Mouse (Mus musculus) ovary, postnatal 14 days (tissue): ENCODE results near the gene Auts2.

ENCODE experiments used
- DNase-seq: peaks from one replicate; pipeline ENCODE4 v3.0.0; 2022; ENCODE audit warnings: low spot score

Auts2 gene

DNA sequence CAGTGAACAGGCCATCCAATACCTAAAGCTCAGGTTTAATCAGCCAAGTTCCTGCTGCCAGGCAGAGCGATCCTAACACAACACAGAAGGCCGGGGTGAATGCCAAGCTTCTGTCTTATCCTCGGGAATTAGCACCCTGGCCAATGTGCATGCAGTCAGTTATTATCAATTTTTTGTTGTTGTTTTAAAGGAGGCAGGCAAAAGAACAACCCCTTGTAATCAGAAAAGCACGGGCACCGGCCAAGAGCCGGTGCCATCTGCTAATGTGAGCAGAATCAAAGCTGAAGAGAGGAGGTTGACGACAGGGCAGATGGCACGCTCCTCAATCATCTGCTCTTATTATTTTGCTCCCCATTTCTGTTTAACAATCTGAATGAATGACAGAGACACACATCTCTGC is 373.1 kb downstream of the Auts2 start:
- no peak for DNase-seq

DNA sequence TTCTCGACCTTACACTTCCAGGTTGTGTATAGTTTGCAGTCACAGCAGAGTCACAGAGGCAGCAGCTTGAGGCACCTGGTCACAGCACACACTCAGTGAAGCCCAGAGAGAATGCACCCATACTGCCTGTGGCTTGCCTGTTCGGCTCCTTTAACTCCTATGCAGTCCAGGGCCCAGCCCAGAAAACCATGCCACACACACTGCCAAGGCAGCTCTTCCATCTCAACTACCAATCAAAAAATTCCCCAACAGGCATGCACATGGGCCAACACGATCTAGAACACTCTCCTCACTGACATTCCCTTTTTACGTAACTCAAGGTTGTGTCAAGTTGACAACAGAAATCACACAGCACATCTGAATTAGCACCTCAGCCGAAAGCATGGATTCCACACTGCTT is 374.3 kb downstream of the Auts2 start:
- DNase-seq: no peak

DNA sequence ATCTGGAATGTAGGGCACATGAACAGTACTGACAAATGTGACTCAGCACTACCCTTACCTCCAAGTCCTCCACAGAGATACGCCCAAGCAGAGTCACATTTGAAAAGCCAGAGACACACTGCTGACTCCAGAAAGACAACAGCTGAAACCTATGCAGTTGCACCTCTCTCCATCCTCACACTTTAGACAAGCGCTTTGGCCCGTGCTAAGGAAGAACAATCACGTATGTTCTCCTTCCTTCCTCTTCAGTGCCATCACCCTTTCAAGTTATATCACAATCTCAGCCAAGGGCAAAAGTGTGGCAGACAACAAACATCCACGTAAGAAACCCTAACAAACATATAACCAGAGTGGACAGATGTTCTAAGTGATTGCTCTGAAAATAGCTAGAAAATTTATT is 374.9 kb downstream of the Auts2 start:
- no peak for DNase-seq

DNA sequence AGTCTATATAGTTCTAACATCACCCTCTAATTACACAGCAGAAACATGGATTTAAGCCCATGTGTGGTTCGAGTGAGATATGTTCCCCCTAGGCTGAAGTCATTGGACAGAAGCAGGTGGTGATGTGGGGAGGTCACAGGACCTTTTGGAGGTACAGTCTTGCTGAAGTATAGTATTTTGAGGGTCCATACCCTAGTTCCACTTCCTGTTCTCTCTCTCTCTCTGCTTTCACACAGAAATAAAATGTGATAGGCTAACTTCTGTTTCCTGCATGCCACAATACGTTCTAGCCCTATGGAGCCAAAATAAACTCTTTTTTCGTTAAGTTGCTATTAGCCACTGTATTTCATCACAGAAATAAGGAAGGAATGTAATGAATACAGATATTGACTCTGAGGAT is 376.6 kb downstream of the Auts2 start:
- DNase-seq: no peak

DNA sequence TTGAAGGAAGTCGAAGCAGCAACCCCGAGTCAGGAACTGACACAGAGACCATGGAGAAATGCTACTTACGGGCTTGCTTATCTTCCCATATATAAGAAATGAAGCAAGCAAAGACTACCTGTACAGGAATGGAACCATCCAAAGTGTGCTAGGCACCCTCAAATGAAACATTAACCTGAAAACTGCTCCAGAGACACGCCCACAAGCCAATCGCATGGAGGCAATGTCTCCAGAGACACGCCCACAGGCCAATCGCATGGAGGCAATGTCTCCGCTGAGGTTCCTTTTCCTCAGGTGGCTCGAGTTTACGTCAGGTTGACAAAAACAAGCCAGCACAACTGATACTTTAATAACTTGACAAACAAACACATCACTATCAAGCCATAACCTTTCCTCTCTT is 379.2 kb downstream of the Auts2 start:
- no peak for DNase-seq

DNA sequence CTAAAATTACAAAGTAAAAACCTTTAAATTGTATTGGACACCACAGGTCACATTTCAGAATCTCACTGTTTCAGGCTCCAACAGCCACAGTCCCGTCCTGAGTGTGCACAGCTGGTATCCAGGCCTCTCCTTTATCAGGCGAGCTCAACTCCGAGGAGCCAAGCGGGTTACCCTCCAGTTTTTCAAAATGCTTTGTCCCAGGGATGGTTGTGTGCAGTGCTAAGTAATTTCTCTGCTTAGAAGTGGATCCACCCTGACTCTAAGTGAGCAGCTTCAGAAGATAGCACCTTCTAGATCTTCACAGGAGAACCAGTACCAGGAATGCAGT is 381.0 kb downstream of the Auts2 start:
- DNase-seq: no peak

DNA sequence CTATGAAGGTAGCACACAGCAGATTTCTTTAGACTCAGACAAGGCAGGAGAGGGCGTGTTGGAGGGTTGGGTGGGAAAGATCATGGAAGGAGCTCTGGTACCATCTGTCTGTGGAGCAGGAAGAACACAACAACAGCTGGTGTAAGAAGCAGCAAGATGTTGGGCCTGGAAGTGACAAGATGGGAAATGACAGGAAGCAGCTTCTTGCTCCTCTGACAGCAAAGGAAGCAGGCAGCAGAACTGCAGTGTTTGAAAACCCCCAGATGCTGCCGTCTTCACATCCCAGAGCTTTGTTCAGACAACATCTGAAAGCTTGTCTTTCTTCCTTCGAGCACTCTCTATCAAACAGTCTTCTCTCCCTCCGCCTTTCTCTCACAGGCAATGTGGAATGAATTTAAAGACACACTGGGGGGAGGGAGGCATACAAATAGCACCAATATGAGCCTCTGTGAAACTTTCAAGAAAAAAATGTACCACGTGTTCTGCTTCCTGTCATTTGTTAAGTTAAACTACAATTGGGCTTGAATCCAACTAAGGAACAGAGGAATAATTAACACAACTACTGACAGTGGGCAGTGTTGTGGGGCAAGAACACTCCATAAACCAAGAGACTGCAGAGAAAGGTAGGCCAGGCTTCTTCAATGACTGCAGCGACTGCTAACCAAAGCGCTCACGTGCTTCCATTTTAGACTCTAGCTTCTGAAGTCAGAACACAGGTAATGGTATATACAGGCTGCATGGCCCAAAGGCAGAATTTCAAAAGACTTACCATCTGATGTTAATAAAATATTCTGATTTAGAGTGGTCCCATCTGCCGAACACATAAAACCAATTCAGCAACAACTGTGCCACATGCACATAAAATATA is 381.6 kb downstream of the Auts2 start:
- no peak for DNase-seq

DNA sequence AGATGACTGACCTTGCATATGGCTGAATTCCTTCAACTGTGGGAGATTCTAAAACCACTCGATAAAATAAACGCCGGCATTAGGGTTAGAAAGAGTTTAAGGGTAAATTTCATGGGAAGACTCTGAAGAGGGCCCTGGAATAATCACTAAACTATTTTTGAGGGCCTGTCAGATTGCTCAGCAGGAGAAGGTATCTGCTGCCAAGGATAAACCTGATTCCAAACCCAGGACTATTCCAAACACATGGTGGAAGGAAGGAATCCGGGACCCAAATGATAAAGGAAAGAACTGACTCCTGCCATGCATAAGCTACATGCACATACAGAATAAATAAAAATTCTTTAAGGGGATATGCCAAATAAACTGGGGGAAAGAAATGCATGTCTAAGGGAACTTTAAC is 399.0 kb downstream of the Auts2 start:
- no peak for DNase-seq

DNA sequence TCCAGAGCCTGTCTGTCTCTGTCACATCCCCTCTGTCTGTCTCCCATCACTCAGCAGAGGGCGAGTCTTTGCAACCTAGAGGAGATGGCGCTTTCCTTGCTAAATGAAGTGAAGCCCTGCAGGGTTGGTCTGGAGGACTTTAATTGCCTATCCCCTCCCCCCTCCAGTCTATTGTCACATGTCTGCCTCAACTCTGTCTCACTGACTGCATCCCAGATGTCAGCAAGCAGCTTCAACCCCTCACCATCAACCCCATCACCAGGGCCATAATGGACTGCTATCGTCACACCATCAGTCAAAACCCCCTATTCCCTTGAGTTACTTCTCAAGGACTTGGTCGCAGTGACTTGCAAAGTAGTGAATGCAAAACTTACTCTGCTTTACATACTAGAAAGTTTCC is 402.3 kb downstream of the Auts2 start:
- DNase-seq: no peak

DNA sequence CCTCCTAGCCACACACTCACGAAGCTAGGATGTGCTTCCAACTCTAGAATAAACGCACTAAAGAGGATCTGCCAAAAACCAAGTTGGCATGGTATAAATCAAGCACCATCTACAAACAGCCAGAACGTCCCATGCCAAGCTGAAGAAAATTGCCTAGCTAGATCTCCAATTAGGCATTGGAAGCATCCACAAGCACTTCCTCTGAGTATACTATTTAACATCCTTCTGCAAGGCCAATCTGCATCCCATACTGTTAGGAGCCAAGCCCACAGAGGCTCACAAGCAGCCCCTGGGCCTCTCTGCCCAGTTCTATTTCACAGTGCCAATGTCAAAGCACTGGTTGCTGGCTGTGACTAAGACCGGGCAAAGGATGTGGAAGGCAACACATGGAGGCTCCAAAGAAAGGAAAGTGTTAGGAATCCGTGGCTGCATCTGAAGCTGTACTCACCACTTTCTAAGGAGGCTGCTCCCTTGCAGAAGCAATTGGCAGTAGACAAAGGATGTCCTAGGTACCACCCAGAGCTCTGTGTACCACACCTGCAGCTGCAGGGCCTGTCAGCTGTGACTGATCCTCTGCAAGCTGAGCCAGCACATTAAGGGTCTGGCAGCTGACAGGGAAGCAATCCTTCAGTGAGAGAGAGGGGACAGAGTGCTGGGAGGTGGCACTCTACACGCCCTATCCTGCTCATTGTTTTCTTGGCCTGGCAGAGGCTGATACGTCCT is 407.0 kb downstream of the Auts2 start:
- DNase-seq: no peak

DNA sequence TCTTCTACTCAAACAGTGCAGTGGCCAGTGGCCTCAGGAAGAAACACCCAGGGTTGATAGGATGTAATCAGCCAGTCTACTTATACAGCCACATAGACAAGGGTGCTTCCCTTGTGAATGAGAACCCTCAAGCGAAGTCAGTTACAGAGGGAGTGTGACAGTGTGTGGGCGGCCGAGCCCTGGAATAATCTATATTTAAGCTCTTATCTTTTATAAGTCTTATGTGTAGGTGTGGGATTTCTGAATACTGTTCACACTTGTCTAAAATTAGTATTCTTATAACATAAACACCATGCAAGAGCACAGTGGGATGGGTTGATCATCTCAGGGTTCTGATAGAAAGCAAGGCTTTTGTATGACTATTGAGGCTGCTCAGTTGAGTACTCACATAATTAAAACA is 411.2 kb downstream of the Auts2 start:
- DNase-seq: no peak

DNA sequence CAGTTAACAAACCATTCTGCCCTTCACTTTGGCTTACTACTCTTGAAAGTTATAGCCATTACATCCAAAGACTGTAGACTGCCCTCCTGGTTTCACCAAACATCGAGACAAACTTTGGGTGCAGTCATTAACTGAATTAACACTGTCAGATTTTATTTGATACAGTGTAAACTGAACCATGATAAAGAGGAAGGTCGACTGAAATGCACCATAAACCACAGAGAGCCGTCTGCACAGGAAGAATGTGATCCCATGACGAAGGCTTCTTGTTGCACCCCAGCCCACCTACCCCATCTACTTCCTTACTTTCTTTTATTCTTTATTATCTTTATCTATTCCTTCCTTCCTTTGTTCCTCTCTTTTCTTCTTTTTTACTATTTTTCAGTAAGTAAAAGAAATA is 412.6 kb downstream of the Auts2 start:
- DNase-seq: no peak

DNA sequence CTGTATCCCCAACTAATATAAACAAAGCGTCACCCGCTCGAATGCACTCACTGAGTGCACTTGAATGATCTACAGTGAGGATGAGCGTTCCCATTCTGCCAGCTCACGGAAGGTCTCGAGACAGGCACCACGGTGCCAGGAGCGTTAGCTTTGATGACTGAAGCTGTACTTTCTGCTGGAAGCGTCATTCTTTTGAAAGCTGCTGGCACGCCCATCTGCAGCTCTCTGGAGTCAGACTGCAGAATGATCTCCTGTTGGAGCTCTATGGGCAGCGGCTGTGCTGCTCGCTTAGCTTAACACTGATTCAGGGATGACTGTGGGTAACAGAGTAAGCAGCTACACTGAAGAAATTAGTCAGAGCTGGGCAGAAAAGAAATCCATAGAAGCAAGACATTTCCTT is 416.5 kb downstream of the Auts2 start:
- DNase-seq: no peak

DNA sequence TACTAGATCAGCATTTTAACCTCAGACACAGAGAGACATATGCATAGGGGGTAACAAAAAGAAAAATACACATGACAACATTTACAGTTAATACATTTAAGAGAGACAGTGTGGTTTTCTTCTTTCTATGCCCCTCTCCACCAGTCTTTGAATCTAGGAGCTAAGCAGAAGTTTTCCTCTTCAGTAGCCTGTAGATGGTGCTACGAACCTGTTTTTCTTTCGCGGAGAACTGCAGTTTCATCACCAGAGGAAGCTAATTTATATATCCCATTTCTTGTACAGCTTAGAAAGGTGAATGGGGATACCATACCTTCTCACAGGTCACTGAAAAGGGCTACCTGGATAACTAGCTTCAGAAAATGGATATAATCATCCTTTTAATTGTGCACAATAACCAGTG is 427.5 kb downstream of the Auts2 start:
- no peak for DNase-seq

DNA sequence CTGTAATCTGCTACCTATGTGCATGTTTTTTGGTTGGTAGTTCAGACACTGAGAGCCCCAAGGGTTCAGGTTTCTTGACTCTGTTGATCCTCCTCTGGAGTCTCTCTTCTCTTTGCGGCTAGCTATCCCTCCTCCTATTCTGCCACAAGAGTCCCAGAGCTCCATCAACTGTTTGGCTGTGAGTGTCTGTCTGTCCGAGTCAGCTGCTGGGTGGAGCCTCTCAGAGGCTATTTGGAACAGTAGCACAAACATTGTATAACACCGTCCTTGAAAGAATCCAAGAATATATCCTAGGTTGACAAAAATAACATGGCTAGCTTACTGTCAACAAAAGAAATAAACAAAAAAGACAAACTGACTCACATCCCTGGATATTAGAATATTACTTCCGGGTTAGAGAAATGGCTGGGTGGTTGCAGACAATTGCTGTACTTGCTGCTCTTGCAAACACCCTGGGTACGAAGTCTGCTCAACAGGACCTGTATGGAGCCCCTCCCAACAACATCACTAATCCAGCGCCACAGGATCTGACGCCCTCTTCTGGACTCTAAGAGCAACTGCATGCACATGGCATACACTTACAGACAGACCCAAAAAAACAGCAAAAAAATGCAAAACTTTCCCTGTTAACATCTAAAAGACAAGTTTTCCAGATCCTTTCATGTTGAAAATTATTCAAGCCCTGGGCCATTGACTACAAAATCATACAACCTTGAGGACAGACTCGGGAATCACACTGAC is 428.4 kb downstream of the Auts2 start:
- no peak for DNase-seq

DNA sequence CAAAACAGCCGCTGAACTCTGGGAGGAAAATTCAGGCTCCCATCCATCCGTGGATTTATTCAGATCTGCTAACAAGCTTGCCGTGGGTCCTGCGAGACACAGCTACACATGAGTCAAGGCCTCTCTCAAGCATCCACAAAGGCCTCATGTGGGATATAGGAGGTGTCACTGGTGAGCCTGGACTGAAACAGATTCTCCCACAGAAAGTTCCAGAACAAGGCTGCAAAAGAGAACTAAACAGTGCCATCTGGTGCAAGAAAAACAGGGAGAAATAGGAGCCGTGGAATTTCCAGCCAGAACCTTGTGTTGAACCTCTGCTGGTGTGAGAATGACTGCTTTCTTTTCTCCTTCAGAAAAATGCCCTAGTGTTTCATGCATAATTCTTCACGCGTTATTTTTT is 429.7 kb downstream of the Auts2 start:
- DNase-seq: no peak

DNA sequence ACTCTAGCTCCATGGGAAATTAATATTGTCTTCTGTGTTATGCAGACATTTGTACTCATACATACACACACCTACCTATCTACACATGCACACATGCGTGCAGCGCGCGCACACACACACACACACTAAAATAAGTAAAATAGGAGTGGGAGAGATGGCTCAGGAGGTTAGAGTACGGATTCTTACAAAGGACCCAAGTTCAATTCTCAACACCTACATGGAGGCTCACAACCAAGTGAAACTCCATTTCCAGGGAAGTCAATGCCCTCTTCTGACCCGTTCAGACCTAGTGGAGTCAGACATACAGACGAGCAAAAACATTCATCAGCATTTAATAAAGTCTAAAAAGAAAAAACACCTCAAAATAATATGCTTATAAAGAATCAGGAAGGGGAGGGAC is 430.5 kb downstream of the Auts2 start:
- no peak for DNase-seq

DNA sequence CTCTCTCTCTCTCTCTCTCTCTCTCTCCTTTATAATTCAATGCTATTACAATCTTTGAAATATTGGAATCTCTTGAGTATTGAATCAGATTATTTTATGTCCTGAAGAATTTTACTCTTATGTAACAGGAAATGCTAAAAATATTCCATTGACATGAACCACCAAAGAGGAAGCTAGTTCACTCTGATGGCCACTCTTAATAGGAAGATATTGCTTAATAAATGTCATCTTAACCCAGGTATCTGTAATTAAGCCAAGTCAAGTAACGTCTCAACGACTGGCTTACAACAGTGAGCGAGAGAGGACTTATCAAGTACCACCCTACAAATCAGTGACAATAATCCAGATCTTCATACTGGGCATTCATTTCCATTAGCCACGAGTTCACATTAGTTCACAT is 440.7 kb downstream of the Auts2 start:
- DNase-seq: no peak

DNA sequence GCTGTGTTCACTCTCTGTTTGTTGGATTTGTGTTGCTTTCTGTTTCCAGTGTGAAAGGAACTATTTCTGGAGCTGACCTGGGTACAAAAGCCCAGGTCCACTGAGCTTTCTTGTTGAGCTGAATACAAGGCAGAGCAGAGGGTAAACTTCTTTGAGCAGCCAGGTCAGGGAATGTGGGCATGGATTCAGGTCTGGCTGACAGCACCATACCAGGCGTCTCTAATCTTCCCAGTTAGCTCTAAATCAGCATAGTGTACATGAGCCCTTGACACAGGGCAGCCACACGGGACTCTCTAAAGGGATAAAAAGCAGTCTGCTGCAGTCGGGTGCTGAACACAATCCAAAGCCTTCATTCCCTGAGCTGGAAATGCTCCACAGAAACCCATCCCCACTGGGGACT is 444.7 kb downstream of the Auts2 start:
- no peak for DNase-seq

DNA sequence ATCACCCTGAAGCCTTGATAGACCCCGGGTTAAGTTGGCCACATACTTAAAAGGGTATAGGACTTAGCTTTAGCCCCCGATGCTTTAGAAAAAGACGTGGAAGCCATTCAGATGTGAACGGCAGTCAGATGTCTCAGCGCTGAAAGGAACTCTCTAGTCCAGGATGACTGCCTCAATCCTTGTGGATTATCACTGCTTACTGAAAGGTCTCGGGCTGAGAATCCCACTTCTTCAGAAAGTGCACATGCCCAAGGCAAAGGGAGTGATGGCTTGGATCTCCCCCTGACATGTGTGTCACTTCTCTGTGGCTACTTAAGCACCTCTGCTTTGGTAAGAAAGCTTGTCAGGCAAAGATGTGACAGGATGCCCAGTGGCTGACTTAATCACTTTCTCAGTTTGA is 450.4 kb downstream of the Auts2 start:
- no peak for DNase-seq

DNA sequence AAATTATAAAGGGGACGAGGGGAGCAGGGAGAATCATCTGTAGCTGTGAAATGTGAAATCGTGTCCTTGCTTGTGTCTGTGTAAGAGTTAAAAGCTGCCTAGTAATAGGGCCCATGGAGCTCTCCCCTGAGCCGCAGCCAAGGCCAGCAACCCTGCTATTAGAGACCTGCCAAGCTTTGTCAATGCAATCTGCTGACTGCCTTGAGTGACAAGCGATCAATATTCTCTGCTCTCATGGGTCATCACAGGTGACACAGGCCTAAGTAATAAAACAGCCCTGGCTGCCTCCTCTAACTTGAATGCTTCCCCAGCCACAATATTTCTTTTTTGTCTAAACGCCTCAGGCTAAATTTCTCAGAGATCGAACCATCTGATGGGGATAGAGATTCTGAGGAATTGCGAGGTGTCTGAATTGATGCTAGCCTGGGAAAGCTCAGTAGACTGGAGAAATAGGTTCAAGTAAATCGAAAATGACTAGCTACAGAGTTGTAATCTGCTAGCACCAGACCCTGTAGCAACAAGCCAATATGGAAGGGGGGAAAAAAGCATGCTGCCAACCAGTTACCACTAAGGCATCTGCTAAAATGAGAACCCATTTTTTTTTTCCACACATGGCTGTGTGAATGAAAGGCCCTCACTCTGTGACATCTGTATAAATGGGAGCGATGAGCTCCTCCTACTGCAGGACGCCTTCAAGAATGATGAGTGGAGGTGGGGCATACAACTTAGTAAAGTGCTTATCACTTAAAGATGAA is 453.5 kb downstream of the Auts2 start:
- DNase-seq: no peak

DNA sequence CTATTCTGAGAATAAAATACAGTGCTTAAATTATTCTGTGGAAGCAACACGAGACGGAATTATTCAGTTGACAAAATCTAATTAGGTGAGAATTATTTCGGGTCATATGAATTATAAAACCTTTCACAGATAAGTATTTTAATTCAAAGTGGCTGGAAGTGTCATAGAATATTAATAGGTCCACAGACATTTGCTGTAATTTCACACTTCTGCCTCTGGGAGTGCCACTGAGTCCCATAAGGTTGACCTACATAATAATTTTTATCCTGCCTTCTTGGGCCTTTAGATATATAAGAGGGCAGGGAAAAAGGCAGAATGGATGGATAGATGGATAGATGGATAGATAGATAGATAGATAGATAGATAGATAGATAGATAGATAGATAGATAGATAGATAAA is 454.6 kb downstream of the Auts2 start:
- no peak for DNase-seq
